Comparison of ENCODE assay signal across 8 mouse cellular contexts in genomic region chr10:42502349-42503111, GRCm38 (mm10). TPM values are rescaled to one million over a fixed set of nuclear protein-coding genes. Genes with fewer than 3 reads are reported as not detected.
DNase-seq lines count a peak whose midpoint lies in the region; ATAC-seq and TF ChIP-seq lines count a peak whose summit lies in the region.

No protein-coding gene starts in this region.

- peaks cover 5% of the 10 kb centered on the region for H3K4me1 ChIP-seq in heart, adult 2 months (ENCODE audit: control insufficient read depth, insufficient read depth, low read length)
- H3K4me1 ChIP-seq in intestine, embryonic 15.5 days (replicated peaks) = no peaks in the 10 kb centered on the region; the same call in 1 of the 2 replicates
- no peaks in the 10 kb centered on the region; the same call in 1 of the 2 replicates for H3K4me1 ChIP-seq in limb, embryonic 11.5 days (ENCODE audit: control insufficient read depth, insufficient read depth, low read length)
- peaks cover 4% of the 10 kb centered on the region for H3K4me1 ChIP-seq in midbrain, embryonic 11.5 days (ENCODE audit: control insufficient read depth, insufficient read depth, low read length)

- no peak for TF ChIP-seq CTCF in heart, adult 2 months (IDR thresholded peaks at IDR 0.05)

- under 1% methylated on average over 55 of the region's 55 CpGs for WGBS in heart, adult 2 months
- under 1% methylated on average over 55 of the region's 55 CpGs for WGBS in intestine, embryonic 15.5 days
- WGBS in limb, embryonic 11.5 days = 1% methylated on average over 44 of the region's 55 CpGs
- WGBS in midbrain, embryonic 11.5 days = under 1% methylated on average over 50 of the region's 55 CpGs

- intact Hi-C loops in heart, adult 2 months (cut with DNase I) = loop anchor here (1.0 to 10.0 kb wide), 5 partner anchors 24 to 688 kb away; partner anchors contain the start of genes Afg1l and Sec63

- DNase-seq in heart, adult 2 months = peak in 1 of 2 experiments; percentile 55
- no peak for DNase-seq in heart, adult 9 months (ENCODE audit: low spot score in 2 of 2)
- DNase-seq in cerebellum, adult 9-10 months = peak; percentile 76
- peak; percentile 11 to 52 for DNase-seq in frontal cortex, postnatal 10 days (ENCODE audit: low spot score in 2 of 2)
- DNase-seq in limb, embryonic 11.5 days (ENCODE audit: low spot score) = peak; percentile 68
- DNase-seq in midbrain, embryonic 11.5 days (ENCODE audit: low spot score, missing footprints) = peak; percentile 95
- DNase-seq in spleen, postnatal 14 days (ENCODE audit: low spot score in 2 of 2) = peak; percentile 18 to 42

- peak overlapping the region; percentile 61 for H3K4me2 ChIP-seq in intestine, embryonic 15.5 days (replicated peaks)
- H3K4me2 ChIP-seq in limb, embryonic 11.5 days (ENCODE audit: low read depth, severe bottlenecking) = peak overlapping the region; percentile 71
- H3K4me2 ChIP-seq in midbrain, embryonic 11.5 days = peak overlapping the region; percentile 79

- peak overlapping the region; percentile 99 for H3K27ac ChIP-seq in heart, adult 2 months
- H3K27ac ChIP-seq in intestine, embryonic 15.5 days = peak overlapping the region; percentile 99
- H3K27ac ChIP-seq in limb, embryonic 11.5 days (replicated peaks; ENCODE audit: low read depth, low read length) = peak overlapping the region; percentile 86
- H3K27ac ChIP-seq in midbrain, embryonic 11.5 days (ENCODE audit: low read depth, low read length) = peak overlapping the region; percentile 87

- peaks cover 3% of the 10 kb centered on the region; the same call in 1 of the 2 replicates for H3K79me2 ChIP-seq in heart, adult 2 months (replicated peaks; ENCODE audit: control insufficient read depth, insufficient read depth, low read length)

- no peaks in the 10 kb centered on the region for H3K9me3 ChIP-seq in intestine, embryonic 15.5 days
- no peaks in the 10 kb centered on the region for H3K9me3 ChIP-seq in limb, embryonic 11.5 days (ENCODE audit: control insufficient read depth, low read length)
- H3K9me3 ChIP-seq in midbrain, embryonic 11.5 days (ENCODE audit: control insufficient read depth, low read length) = no peaks in the 10 kb centered on the region

- 0 out of 2 replicates have a peak, but pooled peaks have one; percentile 25 for TF ChIP-seq EP300 in heart, adult 2 months (IDR thresholded peaks at IDR 0.05; ENCODE audit: insufficient read depth, low read depth, low read length)

- peak overlapping the region; percentile 82 for H3K4me3 ChIP-seq in heart, adult 2 months
- H3K4me3 ChIP-seq in intestine, embryonic 15.5 days (replicated peaks) = peak overlapping the region; percentile 86
- H3K4me3 ChIP-seq in limb, embryonic 11.5 days (ENCODE audit: low read depth, low read length) = peak overlapping the region; percentile 82
- peak overlapping the region; percentile 87 for H3K4me3 ChIP-seq in midbrain, embryonic 11.5 days (ENCODE audit: low read depth, low read length)

- no peak for TF ChIP-seq POLR2A in heart, adult 2 months (IDR thresholded peaks at IDR 0.05; ENCODE audit: insufficient read depth, low read depth, low read length)

- ATAC-seq in intestine, embryonic 15.5 days = peak; percentile 46
- ATAC-seq in limb, embryonic 11.5 days (ENCODE audit: insufficient number of reproducible peaks, low FRiP score, low TSS enrichment, low read depth) = peak; percentile 45
- peak; percentile 67 for ATAC-seq in midbrain, embryonic 11.5 days (ENCODE audit: low FRiP score)

- H3K27me3 ChIP-seq in heart, adult 2 months (ENCODE audit: control insufficient read depth, insufficient read depth, low read length) = no peaks in the 10 kb centered on the region
- no peaks in the 10 kb centered on the region for H3K27me3 ChIP-seq in intestine, embryonic 15.5 days (replicated peaks)
- H3K27me3 ChIP-seq in limb, embryonic 11.5 days (ENCODE audit: control insufficient read depth, insufficient read depth, low read length) = no peaks in the 10 kb centered on the region
- H3K27me3 ChIP-seq in midbrain, embryonic 11.5 days (ENCODE audit: control insufficient read depth, insufficient read depth, low read length) = no peaks in the 10 kb centered on the region

- H3K36me3 ChIP-seq in heart, adult 2 months (ENCODE audit: control insufficient read depth, insufficient read depth, low read length) = peaks cover 19% of the 10 kb centered on the region
- H3K36me3 ChIP-seq in intestine, embryonic 15.5 days = no peaks in the 10 kb centered on the region
- 0 out of 2 replicates have a peak, but pooled peaks cover 4% of the 10 kb centered on the region for H3K36me3 ChIP-seq in limb, embryonic 11.5 days (ENCODE audit: control insufficient read depth, insufficient read depth, low read length)
- H3K36me3 ChIP-seq in midbrain, embryonic 11.5 days (ENCODE audit: control insufficient read depth, insufficient read depth, low read length) = no peaks in the 10 kb centered on the region

- H3K9ac ChIP-seq in heart, adult 2 months (ENCODE audit: low read depth, low read length) = peak overlapping the region; percentile 87
- H3K9ac ChIP-seq in intestine, embryonic 15.5 days = peak overlapping the region; percentile 99
- H3K9ac ChIP-seq in limb, embryonic 11.5 days (ENCODE audit: low read length) = peak overlapping the region; percentile 88
- peak overlapping the region; percentile 91 for H3K9ac ChIP-seq in midbrain, embryonic 11.5 days (ENCODE audit: low read length)

RNA-seq across cellular contexts. Expression of gene Snx3, which starts 0.7 kb away (rescaled TPM):
- 100 to 1,000 TPM; 164 to 179 TPM for total RNA-seq in heart, adult 2 months (2021)
- polyA plus RNA-seq in heart, adult 2 months (2012; rRNA removed) = 258 and 403 TPM in 2 replicates
- polyA plus RNA-seq in intestine, embryonic 15.5 days (2015; fragmentation: Nextera tagmentation; extraction: Ambion mirVana) = 439 and 443 TPM in 2 replicates
- polyA plus RNA-seq in limb, embryonic 11.5 days (2014; fragmentation: Nextera tagmentation; extraction: Ambion mirVana) = 238 and 248 TPM in 2 replicates
- 234 and 248 TPM in 2 replicates for polyA plus RNA-seq in midbrain, embryonic 11.5 days (2014; fragmentation: Nextera tagmentation; extraction: Ambion mirVana)

RNA-seq across cellular contexts. Expression of gene Afg1l, which starts 24.2 kb away (rescaled TPM):
- total RNA-seq in heart, adult 2 months (2021) = 10 to 100 TPM; 28.6 to 31.3 TPM
- 22.3 and 36.8 TPM in 2 replicates for polyA plus RNA-seq in heart, adult 2 months (2012; rRNA removed)
- polyA plus RNA-seq in intestine, embryonic 15.5 days (2015; fragmentation: Nextera tagmentation; extraction: Ambion mirVana) = 10.9 and 11.0 TPM in 2 replicates
- 4.8 and 5.9 TPM in 2 replicates for polyA plus RNA-seq in limb, embryonic 11.5 days (2014; fragmentation: Nextera tagmentation; extraction: Ambion mirVana)
- polyA plus RNA-seq in midbrain, embryonic 11.5 days (2014; fragmentation: Nextera tagmentation; extraction: Ambion mirVana) = 4.6 and 5.6 TPM in 2 replicates

Comparison
In these comparisons a context has a peak if more than half of its experiments do, and no peak if none do; other contexts are left out.
1. DNase-seq: peak in cerebellum, adult 9-10 months (single experiment), frontal cortex, postnatal 10 days (2 of 2), limb, embryonic 11.5 days (single experiment), midbrain, embryonic 11.5 days (single experiment) and spleen, postnatal 14 days (2 of 2); none in heart, adult 9 months (0 of 2).
2. Peak in every context shown above with its lines, with median percentiles within 50 percentile points of each other: H3K27ac ChIP-seq, H3K4me3 ChIP-seq, H3K9ac ChIP-seq, ATAC-seq and H3K4me2 ChIP-seq.